Mouse (Mus musculus) neural tube, embryonic 11.5 days (tissue): Measurements from ENCODE around the gene Kif27. TPM values are rescaled to one million over a fixed set of nuclear protein-coding genes. Genes with fewer than 3 reads are reported as not detected.

Experiments used
- ATAC-seq: fragments of 200-750 bp; cut with Nextera tagmentation; 2 replicates; pipeline ENCODE4 v1.8.0; 2017; ENCODE audit warnings: moderate number of reproducible peaks, mild to moderate bottlenecking, moderate TSS enrichment, moderate library complexity; ENCODE audit not compliant: insufficient read depth, low FRiP score, low TSS enrichment
- DNase-seq: peaks from one replicate; pipeline ENCODE4 v3.0.0-alpha.2; 2015; ENCODE audit warnings: low spot score
- H3K27ac ChIP-seq: fragments of 300-500 bp; sonication (generic); 2 replicates; pipeline ENCODE4 v1.5.1; 2014; ENCODE audit warnings: low read depth, mild to moderate bottlenecking, low read length
- H3K27me3 ChIP-seq: fragments of 300-500 bp; sonication (generic); 2 replicates; pipeline ENCODE4 v1.6.1; 2014; ENCODE audit warnings: mild to moderate bottlenecking, low read length, mixed read lengths; ENCODE audit not compliant: control insufficient read depth, insufficient read depth
- H3K36me3 ChIP-seq: fragments of 300-500 bp; sonication (generic); 2 replicates; pipeline ENCODE4 v1.6.1; 2014; ENCODE audit warnings: mild to moderate bottlenecking, low read length, moderate library complexity, mixed read lengths; ENCODE audit not compliant: control insufficient read depth, insufficient read depth
- H3K4me1 ChIP-seq: fragments of 300-500 bp; sonication (generic); 2 replicates; pipeline ENCODE4 v1.6.1; 2014; ENCODE audit warnings: low read length, mixed read lengths; ENCODE audit not compliant: control insufficient read depth, insufficient read depth
- H3K4me2 ChIP-seq: fragments of 300-500 bp; sonication (generic); 2 replicates; pipeline ENCODE4 v1.6.1; 2014; ENCODE audit warnings: low read depth, mild to moderate bottlenecking, moderate library complexity
- H3K4me3 ChIP-seq: fragments of 300-500 bp; sonication (generic); 2 replicates; pipeline ENCODE4 v1.5.1; 2014; ENCODE audit warnings: low read depth, low read length
- H3K9ac ChIP-seq: fragments of 300-500 bp; sonication (generic); 2 replicates; pipeline ENCODE4 v1.6.1; 2014; ENCODE audit warnings: mild to moderate bottlenecking, low read length
- H3K9me3 ChIP-seq: fragments of 300-500 bp; sonication (generic); 2 replicates; pipeline ENCODE4 v1.6.1; 2016; ENCODE audit warnings: low read length; ENCODE audit not compliant: control insufficient read depth
- WGBS: fragments of 180-500 bp; shearing (Covaris S2); extraction: QIAGEN DNeasy Blood & Tissue Kit; methylation state at CpG from one replicate; pipeline ENCODE4 v1.1.7; 2014; 5-methylcytosine and 5-hydroxymethylcytosine counted together
- polyA plus RNA-seq: library from polyadenylated mRNA; unstranded; fragments of >200 nt; fragmentation: Nextera tagmentation; extraction: Ambion mirVana; gene quantifications from 2 replicates; pipeline ENCODE4 v1.2.1, GENCODE M21; 2014

The Kif27 gene
- polyA plus RNA-seq, 1 experiment from 2014 or later = 1.7 TPM

- Histone ChIP-seq H3K9me3 (no peaks in the 10 kb centered on the region), H3K36me3 (no peaks in the 10 kb centered on the region), H3K4me1 (no peaks in the 10 kb centered on the region; the same call in 1 of the 2 replicates), H3K4me3 (no peak overlapping the region), H3K9ac (no peak overlapping the region), H3K4me2 (no peak overlapping the region), H3K27ac (no peak overlapping the region), H3K27me3 (no peaks in the 10 kb centered on the region)
- 78% methylated on average over 2 of the region's 2 CpGs for WGBS
- DNase-seq (no peak), ATAC-seq (no peak)
Measured at GRCm38 (mm10) chr13:58389324-58389951, 30.5 kb upstream of the Kif27 start.

GRCm38 (mm10) chr13:58388379-58388778 lies 29.5 kb upstream of the Kif27 start:
- H3K36me3 ChIP-seq = no peaks in the 10 kb centered on the region
- WGBS = 58% methylated on average over 3 of the region's 3 CpGs
- ATAC-seq = no peak
- H3K27me3 ChIP-seq = no peaks in the 10 kb centered on the region
- H3K27ac ChIP-seq = no peak overlapping the region
- no peak overlapping the region for H3K4me2 ChIP-seq
- H3K4me3 ChIP-seq = no peak overlapping the region
- H3K9ac ChIP-seq = no peak overlapping the region
- DNase-seq = no peak
- H3K4me1 ChIP-seq = no peaks in the 10 kb centered on the region; the same call in 1 of the 2 replicates
- no peaks in the 10 kb centered on the region for H3K9me3 ChIP-seq

GRCm38 (mm10) chr13:58387948-58388347 lies 29.0 kb upstream of the Kif27 start:
- peak; percentile 72 for DNase-seq
- Histone ChIP-seq H3K4me3 (no peak overlapping the region), H3K9me3 (no peaks in the 10 kb centered on the region), H3K4me2 (no peak overlapping the region), H3K9ac (no peak overlapping the region), H3K27ac (no peak overlapping the region), H3K27me3 (no peaks in the 10 kb centered on the region), H3K4me1 (no peaks in the 10 kb centered on the region; the same call in 1 of the 2 replicates), H3K36me3 (no peaks in the 10 kb centered on the region)
- ATAC-seq = no peak
- 18% methylated on average over 7 of the region's 7 CpGs for WGBS

- Histone ChIP-seq H3K9me3 (peaks cover 9% of the 10 kb centered on the region; the same call in 1 of the 2 replicates), H3K4me3 (peak overlapping the region; percentile 79), H3K36me3 (peaks cover 17% of the 10 kb centered on the region), H3K4me1 (no peaks in the 10 kb centered on the region; the same call in 1 of the 2 replicates), H3K27ac (no peak overlapping the region), H3K9ac (peak overlapping the region; percentile 76), H3K27me3 (no peaks in the 10 kb centered on the region), H3K4me2 (peak overlapping the region; percentile 80)
- no peak for DNase-seq
- 89% methylated on average over 7 of the region's 7 CpGs for WGBS
- no peak for ATAC-seq
Measured at GRCm38 (mm10) chr13:58385547-58385920, 26.6 kb upstream of the Kif27 start.

GRCm38 (mm10) chr13:58384779-58385546 lies 26.0 kb upstream of the Kif27 start, which contains the start of gene 2210016F16Rik:
TSS of gene 2210016F16Rik (minus strand) at chr13:58385225.
- DNase-seq = peak; percentile 83
- H3K9ac ChIP-seq = peak within 1 kb of the TSS; percentile 76
- WGBS = 3% methylated on average over 80 of the region's 80 CpGs
- H3K4me2 ChIP-seq = peak within 1 kb of the TSS; percentile 80
- peak within 1 kb of the TSS; percentile 79 for H3K4me3 ChIP-seq
- H3K9me3 ChIP-seq = peaks cover 9% of the 10 kb centered on the region; the same call in 1 of the 2 replicates
- no peaks in the 10 kb centered on the region for H3K27me3 ChIP-seq
- peak; percentile 69 for ATAC-seq
- peaks cover 21% of the 10 kb centered on the region for H3K36me3 ChIP-seq
- no peak within 1 kb of the TSS for H3K27ac ChIP-seq
- H3K4me1 ChIP-seq = no peaks in the 10 kb centered on the region; the same call in 1 of the 2 replicates

- Histone ChIP-seq H3K9me3 (peaks cover 9% of the 10 kb centered on the region; the same call in 1 of the 2 replicates), H3K9ac (peak overlapping the region; percentile 76), H3K4me3 (peak overlapping the region; percentile 79), H3K4me1 (no peaks in the 10 kb centered on the region; the same call in 1 of the 2 replicates), H3K27ac (no peak overlapping the region), H3K36me3 (peaks cover 21% of the 10 kb centered on the region), H3K4me2 (peak overlapping the region; percentile 80), H3K27me3 (no peaks in the 10 kb centered on the region)
- WGBS = 60% methylated on average over 10 of the region's 11 CpGs
- DNase-seq (no peak), ATAC-seq (no peak; the same call in 1 of the 2 replicates)
Measured at GRCm38 (mm10) chr13:58384371-58384770, 25.4 kb upstream of the Kif27 start.

GRCm38 (mm10) chr13:58373153-58373470 lies 14.2 kb upstream of the Kif27 start:
- Histone ChIP-seq H3K27me3 (no peaks in the 10 kb centered on the region), H3K4me1 (no peaks in the 10 kb centered on the region), H3K9me3 (no peaks in the 10 kb centered on the region), H3K4me3 (no peak overlapping the region), H3K36me3 (no peaks in the 10 kb centered on the region), H3K9ac (no peak overlapping the region), H3K4me2 (no peak overlapping the region), H3K27ac (no peak overlapping the region)
- ATAC-seq (no peak), DNase-seq (no peak)
- WGBS = 95% methylated on average over 2 of the region's 2 CpGs

GRCm38 (mm10) chr13:58372278-58373152 lies 13.6 kb upstream of the Kif27 start:
- H3K4me2 ChIP-seq = no peak overlapping the region
- 88% methylated on average over 5 of the region's 5 CpGs for WGBS
- H3K27ac ChIP-seq = no peak overlapping the region
- no peak overlapping the region for H3K9ac ChIP-seq
- H3K4me1 ChIP-seq = no peaks in the 10 kb centered on the region
- no peak overlapping the region for H3K4me3 ChIP-seq
- H3K36me3 ChIP-seq = no peaks in the 10 kb centered on the region
- no peaks in the 10 kb centered on the region for H3K9me3 ChIP-seq
- no peak for ATAC-seq
- no peaks in the 10 kb centered on the region for H3K27me3 ChIP-seq
- DNase-seq = no peak
